In genomic region chr15:101221298-101222104, GRCm38 (mm10) we compare ENCODE assay signal across 9 mouse cellular contexts. TPM values are rescaled to one million over a fixed set of nuclear protein-coding genes. Genes with fewer than 3 reads are reported as not detected.
A peak's percentile ranks its signal among the peaks of the same experiment; 100 is the strongest.
DNase-seq lines count a peak whose midpoint lies in the region; ATAC-seq and TF ChIP-seq lines count a peak whose summit lies in the region.
"Had no signal": no experiment of that assay in that cellular context is flagged by ENCODE, and none has a peak within 500 bp of the region (broad histone marks: within the 10 kb centered on the region; RNA-seq: fewer than 3 reads in every experiment).

No protein-coding gene starts in this region.

- intact Hi-C loops in gastrocnemius, adult 2 months (cut with DNase I) = loop anchor here (1.0 to 10.0 kb wide), 4 partner anchors 16 to 753 kb away; partner anchors contain the start of gene Atg101
- intact Hi-C loops in left cerebral cortex, adult 2 months (cut with DNase I) = loop anchor here (1.0 to 10.0 kb wide), 3 partner anchors 62 to 853 kb away; partner anchors contain the start of gene Eif4b

- H3K27me3 ChIP-seq in hindbrain, postnatal 0 days (ENCODE audit: insufficient read depth, low read length) = no peaks in the 10 kb centered on the region

- WGBS in hindbrain, postnatal 0 days = 9% methylated on average over 14 of the region's 14 CpGs

- H3K36me3 ChIP-seq in hindbrain, postnatal 0 days (ENCODE audit: insufficient read depth, low read length) = no peaks in the 10 kb centered on the region

- peak overlapping the region; percentile 64 for H3K4me3 ChIP-seq in gastrocnemius, adult 2 months
- peak overlapping the region; percentile 11; the same call in 1 of the 2 replicates for H3K4me3 ChIP-seq in hindbrain, postnatal 0 days (ENCODE audit: low read length)
- peak overlapping the region; percentile 16; the same call in 1 of the 2 replicates for H3K4me3 ChIP-seq in left cerebral cortex, adult 2 months

- DNase-seq in Muller cell, postnatal 12 days (ENCODE audit: inconsistent ontology term) = peak; percentile 84
- DNase-seq in cerebellum, postnatal 25 days = peak; percentile 91 to 95
- peak; percentile 93 for DNase-seq in gastrocnemius, adult 2 months
- DNase-seq in hindbrain, postnatal 0 days (ENCODE audit: low spot score) = peak; percentile 78
- DNase-seq in left cerebral cortex, adult 2 months (ENCODE audit: extremely low spot score in 1 of 2, low spot score in 2 of 2) = peak; percentile 87 to 94
- peak; percentile 91 to 93 for DNase-seq in lung, postnatal 4 days
- peak; percentile 96 for DNase-seq in right cerebral cortex, postnatal 14 days
- DNase-seq in urinary bladder, postnatal 4 days (ENCODE audit: low spot score in 2 of 2) = peak; percentile 84 to 93

- peaks cover 10% of the 10 kb centered on the region for H3K4me1 ChIP-seq in hindbrain, postnatal 0 days (ENCODE audit: insufficient read depth, low read length)

- H3K4me2 ChIP-seq in hindbrain, postnatal 0 days (ENCODE audit: low read depth, low read length) = peak overlapping the region; percentile 42

- H3K9me3 ChIP-seq in hindbrain, postnatal 0 days (ENCODE audit: low read length) = no peaks in the 10 kb centered on the region

- H3K27ac ChIP-seq in gastrocnemius, adult 2 months = peak overlapping the region; percentile 70
- H3K27ac ChIP-seq in hindbrain, postnatal 0 days = no peak overlapping the region
- H3K27ac ChIP-seq in left cerebral cortex, adult 2 months = peak overlapping the region; percentile 60; the same call in 1 of the 2 replicates
- H3K27ac ChIP-seq: macrophage had no signal

- peak; percentile 99; the same call in 1 of the 2 replicates for TF ChIP-seq CTCF in gastrocnemius, adult 2 months (IDR thresholded peaks at IDR 0.05)
- peak; percentile 84 for TF ChIP-seq CTCF in hindbrain, postnatal 0 days (IDR thresholded peaks at IDR 0.05; ENCODE audit: low read depth)
- peak; percentile 96 for TF ChIP-seq CTCF in left cerebral cortex, adult 2 months (IDR thresholded peaks at IDR 0.05)

- no peak overlapping the region; the same call in 1 of the 2 replicates for H3K9ac ChIP-seq in hindbrain, postnatal 0 days (replicated peaks; ENCODE audit: low read length)

- peak; percentile 60 for ATAC-seq in hindbrain, postnatal 0 days

RNA-seq across cellular contexts. Expression of gene Grasp, which starts 2.5 kb away (rescaled TPM):
- 1 to 10 TPM; 5.8 to 5.9 TPM for total RNA-seq in gastrocnemius, adult 2 months (2021)
- 6.7 and 8.7 TPM in 2 replicates for total RNA-seq in hindbrain, postnatal 0 days (2014; rRNA removed)
- polyA plus RNA-seq in hindbrain, postnatal 0 days (2015; fragmentation: Nextera tagmentation; extraction: Ambion mirVana) = 1.5 and 1.6 TPM in 2 replicates
- total RNA-seq in left cerebral cortex, adult 2 months (2021) = 100 to 1,000 TPM in 1 of 2 experiments, 10 to 100 TPM in 1; 89.7 to 107 TPM

RNA-seq across cellular contexts. Expression of gene Nr4a1, which starts 32.6 kb away (rescaled TPM):
- total RNA-seq in gastrocnemius, adult 2 months (2021) = 100 to 1,000 TPM; 143 to 146 TPM
- 9.3 and 10.3 TPM in 2 replicates for total RNA-seq in hindbrain, postnatal 0 days (2014; rRNA removed)
- polyA plus RNA-seq in hindbrain, postnatal 0 days (2015; fragmentation: Nextera tagmentation; extraction: Ambion mirVana) = 5.3 and 6.5 TPM in 2 replicates
- total RNA-seq in left cerebral cortex, adult 2 months (2021) = 100 to 1,000 TPM; 155 to 210 TPM

RNA-seq across cellular contexts. Expression of gene Acvr1b, which starts 47.6 kb away (rescaled TPM):
- total RNA-seq in gastrocnemius, adult 2 months (2021) = 10 to 100 TPM; 26.9 to 30.8 TPM
- total RNA-seq in hindbrain, postnatal 0 days (2014; rRNA removed) = 74.5 and 86.2 TPM in 2 replicates
- 14.0 and 14.6 TPM in 2 replicates for polyA plus RNA-seq in hindbrain, postnatal 0 days (2015; fragmentation: Nextera tagmentation; extraction: Ambion mirVana)
- 100 to 1,000 TPM; 102 to 114 TPM for total RNA-seq in left cerebral cortex, adult 2 months (2021)

Comparison
In these comparisons a context has a peak if more than half of its experiments do, and no peak if none do; other contexts are left out.
1. H3K4me3 ChIP-seq: peak in every context shown above with its lines; median percentile 64 in gastrocnemius, adult 2 months; 16 in left cerebral cortex, adult 2 months; 11 in hindbrain, postnatal 0 days.
2. RNA of gene Nr4a1, which starts 32.6 kb away (total RNA-seq): 155 to 210 TPM in left cerebral cortex, adult 2 months and 143 to 146 TPM in gastrocnemius, adult 2 months; 9.3 to 10.3 TPM in hindbrain, postnatal 0 days; every median in the first group is over 10 times any median in the second.
3. Peak in every context shown above with its lines, with median percentiles within 50 percentile points of each other: DNase-seq and CTCF ChIP-seq.